Mouse (Mus musculus): Measurements from ENCODE around the gene Rab3c.

Gene Rab3c

GRCm38 (mm10) chr13:110280563-110281144 is at the start of gene Rab3c:
Gene Rab3c, minus strand, starts transcription at chr13:110280996.
- DNase-seq (ENCODE audit: low spot score) = no peak

GRCm38 (mm10) chr13:110318746-110319145 is 38.0 kb upstream of the Rab3c start:
- no peak for DNase-seq (ENCODE audit: low spot score)

- DNase-seq (ENCODE audit: low spot score) = no peak
Measured at GRCm38 (mm10) chr13:110307188-110307587, 26.4 kb upstream of the Rab3c start.

GRCm38 (mm10) chr13:110297112-110297511 is 16.3 kb upstream of the Rab3c start:
- DNase-seq (ENCODE audit: low spot score) = no peak

- no peak for DNase-seq (ENCODE audit: low spot score)
Measured at GRCm38 (mm10) chr13:110288499-110288898, 7.7 kb upstream of the Rab3c start.

- DNase-seq (ENCODE audit: low spot score) = no peak
Measured at GRCm38 (mm10) chr13:110283781-110284180, 3.0 kb upstream of the Rab3c start.

- peak; percentile 70 for DNase-seq (ENCODE audit: low spot score)
Measured at GRCm38 (mm10) chr13:110280028-110280562, 701 bp downstream of the Rab3c start.

- no peak for DNase-seq (ENCODE audit: low spot score)
Measured at GRCm38 (mm10) chr13:110278976-110279736, 1.6 kb downstream of the Rab3c start.

GRCm38 (mm10) chr13:110277709-110278108 is 3.1 kb downstream of the Rab3c start:
- DNase-seq (ENCODE audit: low spot score) = no peak

GRCm38 (mm10) chr13:110275471-110275870 is 5.3 kb downstream of the Rab3c start:
- no peak for DNase-seq (ENCODE audit: low spot score)

GRCm38 (mm10) chr13:110260649-110261048 is 20.1 kb downstream of the Rab3c start:
- no peak for DNase-seq (ENCODE audit: low spot score)

- no peak for DNase-seq (ENCODE audit: low spot score)
Measured at GRCm38 (mm10) chr13:110251453-110251852, 29.3 kb downstream of the Rab3c start.

- DNase-seq (ENCODE audit: low spot score) = no peak
Measured at GRCm38 (mm10) chr13:110248481-110248880, 32.3 kb downstream of the Rab3c start.

- no peak for DNase-seq (ENCODE audit: low spot score)
Measured at GRCm38 (mm10) chr13:110238970-110239369, 41.8 kb downstream of the Rab3c start.

GRCm38 (mm10) chr13:110237209-110237935 is 43.4 kb downstream of the Rab3c start:
- DNase-seq (ENCODE audit: low spot score) = no peak

- no peak for DNase-seq (ENCODE audit: low spot score)
Measured at GRCm38 (mm10) chr13:110233364-110233763, 47.4 kb downstream of the Rab3c start.

- no peak for DNase-seq (ENCODE audit: low spot score)
Measured at GRCm38 (mm10) chr13:110231086-110231688, 49.6 kb downstream of the Rab3c start.

- DNase-seq (ENCODE audit: low spot score) = no peak
Measured at GRCm38 (mm10) chr13:110230046-110230445, 50.8 kb downstream of the Rab3c start.

- DNase-seq (ENCODE audit: low spot score) = no peak
Measured at GRCm38 (mm10) chr13:110219195-110219594, 61.6 kb downstream of the Rab3c start.

- DNase-seq (ENCODE audit: low spot score) = no peak
Measured at GRCm38 (mm10) chr13:110218497-110218896, 62.3 kb downstream of the Rab3c start.

- no peak for DNase-seq (ENCODE audit: low spot score)
Measured at GRCm38 (mm10) chr13:110211526-110212075, 69.2 kb downstream of the Rab3c start.

- DNase-seq (ENCODE audit: low spot score) = no peak
Measured at GRCm38 (mm10) chr13:110198906-110199305, 81.9 kb downstream of the Rab3c start.

Measured in testis, postnatal 14 days (tissue).